8 mouse cellular contexts compared by ENCODE assay signal in the genomic region with DNA sequence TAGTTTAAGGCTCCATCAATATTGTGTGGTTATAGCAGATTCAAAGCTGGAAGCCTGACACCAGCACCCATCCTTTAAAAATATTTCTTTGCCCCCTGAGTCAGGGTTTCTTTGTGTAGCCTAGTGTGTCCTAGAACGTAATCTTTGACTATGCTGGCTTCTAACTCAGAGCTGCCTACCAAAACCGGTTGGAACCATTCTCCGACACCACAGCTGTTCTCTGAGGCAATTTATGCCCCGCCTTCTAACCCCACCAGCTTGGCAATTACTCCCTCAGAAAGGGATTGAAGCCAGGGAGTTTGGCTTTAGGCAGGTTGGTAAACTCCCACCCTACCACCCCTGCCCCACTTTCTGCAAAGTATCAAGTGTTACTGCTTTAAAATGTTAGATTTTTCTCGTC. TPM values are rescaled to one million over a fixed set of nuclear protein-coding genes. Genes with fewer than 3 reads are reported as not detected.
DNase-seq lines count a peak whose midpoint lies in the region; ATAC-seq lines count a peak whose summit lies in the region.

No protein-coding gene starts in this region.

- no peak for DNase-seq in heart, postnatal 14 days
- peak; percentile 78 for DNase-seq in NIH3T3 (ENCODE audit: low read depth)
- no peak for DNase-seq in liver, embryonic 11.5 days (ENCODE audit: low spot score)
- DNase-seq in thymus, postnatal 25 days, result no peak
- DNase-seq in urinary bladder, adult 18-20 months (ENCODE audit: low spot score in 2 of 2), result no peak
- DNase-seq in layer of hippocampus, postnatal 25 days (ENCODE audit: extremely low spot score in 1 of 2, low spot score in 1 of 2), result no peak

- no peak overlapping the region for H3K4me3 ChIP-seq in heart, embryonic 16.5 days (ENCODE audit: low read length)
- H3K4me3 ChIP-seq in forebrain, embryonic 13.5 days, result peak overlapping the region; percentile 75; the same call in 1 of the 2 replicates
- peak overlapping the region; percentile 23; the same call in 1 of the 2 replicates for H3K4me3 ChIP-seq in liver, embryonic 11.5 days (ENCODE audit: low read depth, low read length)

- peak overlapping the region; percentile 36; the same call in 1 of the 2 replicates for H3K4me2 ChIP-seq in heart, embryonic 16.5 days (ENCODE audit: low read depth, low read length)
- H3K4me2 ChIP-seq in forebrain, embryonic 13.5 days, result peak overlapping the region; percentile 41
- peak overlapping the region; percentile 91 for H3K4me2 ChIP-seq in liver, embryonic 11.5 days

- peaks cover 39% of the 10 kb centered on the region for H3K36me3 ChIP-seq in heart, embryonic 16.5 days (ENCODE audit: control insufficient read depth, insufficient read depth)
- peaks cover 44% of the 10 kb centered on the region for H3K36me3 ChIP-seq in forebrain, embryonic 13.5 days (ENCODE audit: poor library complexity, severe bottlenecking)
- peaks cover 33% of the 10 kb centered on the region for H3K36me3 ChIP-seq in liver, embryonic 11.5 days (ENCODE audit: control insufficient read depth, insufficient read depth, low read length)

- H3K27ac ChIP-seq in heart, embryonic 16.5 days (ENCODE audit: low read length), result no peak overlapping the region
- H3K27ac ChIP-seq in forebrain, embryonic 13.5 days, result no peak overlapping the region
- H3K27ac ChIP-seq in liver, embryonic 11.5 days (ENCODE audit: low read depth, low read length), result peak overlapping the region; percentile 26; the same call in 1 of the 2 replicates

- H3K27me3 ChIP-seq in heart, embryonic 16.5 days (ENCODE audit: control insufficient read depth, insufficient read depth, low read length), result no peaks in the 10 kb centered on the region
- H3K27me3 ChIP-seq in forebrain, embryonic 13.5 days, result no peaks in the 10 kb centered on the region
- H3K27me3 ChIP-seq in liver, embryonic 11.5 days (replicated peaks; ENCODE audit: control insufficient read depth, insufficient read depth, low read length), result no peaks in the 10 kb centered on the region

- H3K9me3 ChIP-seq in heart, embryonic 16.5 days (replicated peaks; ENCODE audit: control insufficient read depth, low read length), result no peaks in the 10 kb centered on the region
- H3K9me3 ChIP-seq in forebrain, embryonic 13.5 days (replicated peaks), result no peaks in the 10 kb centered on the region
- H3K9me3 ChIP-seq in liver, embryonic 11.5 days (ENCODE audit: control insufficient read depth, low read length), result no peaks in the 10 kb centered on the region

- intact Hi-C loops in heart, postnatal 14 days (cut with DNase I), result no loop called here

- peak overlapping the region; percentile 42 for H3K9ac ChIP-seq in heart, embryonic 16.5 days (ENCODE audit: low read length)
- H3K9ac ChIP-seq in forebrain, embryonic 13.5 days, result 0 out of 2 replicates have a peak overlapping the region, but pooled peaks have one; percentile 10
- peak overlapping the region; percentile 44 for H3K9ac ChIP-seq in liver, embryonic 11.5 days (ENCODE audit: low read depth, low read length)

- 58% methylated on average over 5 of the region's 5 CpGs for WGBS in heart, embryonic 16.5 days
- WGBS in forebrain, embryonic 13.5 days, result 43% methylated on average over 5 of the region's 5 CpGs
- WGBS in liver, embryonic 11.5 days, result 60% methylated on average over 5 of the region's 5 CpGs

- no peak for ATAC-seq in heart, embryonic 16.5 days (replicated peaks; ENCODE audit: extremely low read depth, insufficient read depth, low FRiP score)
- no peak for ATAC-seq in forebrain, embryonic 13.5 days
- no peak for ATAC-seq in liver, embryonic 11.5 days (replicated peaks; ENCODE audit: low FRiP score)

- peaks cover 23% of the 10 kb centered on the region for H3K4me1 ChIP-seq in heart, embryonic 16.5 days (ENCODE audit: control insufficient read depth, insufficient read depth, low read length)
- peaks cover 38% of the 10 kb centered on the region for H3K4me1 ChIP-seq in forebrain, embryonic 13.5 days
- peaks cover 16% of the 10 kb centered on the region for H3K4me1 ChIP-seq in liver, embryonic 11.5 days (replicated peaks; ENCODE audit: control insufficient read depth, insufficient read depth, low read length)

RNA-seq across cellular contexts. Expression of gene Txlna, which starts 0.9 kb away (rescaled TPM):
- polyA plus RNA-seq in heart, embryonic 16.5 days (2015; fragmentation: Nextera tagmentation; extraction: Ambion mirVana), result 47.0 and 48.9 TPM in 2 replicates
- 10 to 100 TPM; 28.0 to 28.6 TPM for total RNA-seq in heart, postnatal 14 days (2021)
- 75.9 and 79.8 TPM in 2 replicates for polyA plus RNA-seq in forebrain, embryonic 13.5 days (2015; fragmentation: Nextera tagmentation; extraction: Ambion mirVana)
- polyA plus RNA-seq in liver, embryonic 11.5 days (2014; fragmentation: Nextera tagmentation; extraction: Ambion mirVana), result 70.6 and 76.7 TPM in 2 replicates
- 10 to 100 TPM; 44.0 to 44.1 TPM for total RNA-seq in layer of hippocampus, postnatal 25 days (2021)

RNA-seq across cellular contexts. Expression of gene Ccdc28b, which starts 18.0 kb away (rescaled TPM):
- polyA plus RNA-seq in heart, embryonic 16.5 days (2015; fragmentation: Nextera tagmentation; extraction: Ambion mirVana), result 50.9 and 55.0 TPM in 2 replicates
- 10 to 100 TPM; 40.7 to 46.5 TPM for total RNA-seq in heart, postnatal 14 days (2021)
- polyA plus RNA-seq in forebrain, embryonic 13.5 days (2015; fragmentation: Nextera tagmentation; extraction: Ambion mirVana), result 97.7 and 104 TPM in 2 replicates
- polyA plus RNA-seq in liver, embryonic 11.5 days (2014; fragmentation: Nextera tagmentation; extraction: Ambion mirVana), result 27.2 and 33.1 TPM in 2 replicates
- total RNA-seq in layer of hippocampus, postnatal 25 days (2021), result 10 to 100 TPM; 71.6 to 84.5 TPM

RNA-seq across cellular contexts. Expression of gene Iqcc, which starts 22.9 kb away (rescaled TPM):
- polyA plus RNA-seq in heart, embryonic 16.5 days (2015; fragmentation: Nextera tagmentation; extraction: Ambion mirVana), result 22.7 and 22.9 TPM in 2 replicates
- 10 to 100 TPM; 16.3 to 17.6 TPM for total RNA-seq in heart, postnatal 14 days (2021)
- polyA plus RNA-seq in forebrain, embryonic 13.5 days (2015; fragmentation: Nextera tagmentation; extraction: Ambion mirVana), result 30.1 and 31.5 TPM in 2 replicates
- polyA plus RNA-seq in liver, embryonic 11.5 days (2014; fragmentation: Nextera tagmentation; extraction: Ambion mirVana), result 23.6 and 25.3 TPM in 2 replicates
- total RNA-seq in layer of hippocampus, postnatal 25 days (2021), result 10 to 100 TPM; 32.9 to 41.9 TPM

RNA-seq across cellular contexts. Expression of gene Dcdc2b, which starts 27.7 kb away (rescaled TPM):
- polyA plus RNA-seq in heart, embryonic 16.5 days (2015; fragmentation: Nextera tagmentation; extraction: Ambion mirVana), result 1.8 and 2.7 TPM in 2 replicates
- 1 to 10 TPM; 1.2 TPM for total RNA-seq in heart, postnatal 14 days (2021)
- 2.3 and 4.5 TPM in 2 replicates for polyA plus RNA-seq in forebrain, embryonic 13.5 days (2015; fragmentation: Nextera tagmentation; extraction: Ambion mirVana)
- 0.57 and 1.5 TPM in 2 replicates for polyA plus RNA-seq in liver, embryonic 11.5 days (2014; fragmentation: Nextera tagmentation; extraction: Ambion mirVana)
- total RNA-seq in layer of hippocampus, postnatal 25 days (2021), result 1 to 10 TPM; 3.6 to 6.8 TPM

RNA-seq across cellular contexts. Expression of gene Kpna6, which starts 30.8 kb away (rescaled TPM):
- polyA plus RNA-seq in heart, embryonic 16.5 days (2015; fragmentation: Nextera tagmentation; extraction: Ambion mirVana), result 16.1 and 18.0 TPM in 2 replicates
- 10 to 100 TPM; 69.9 to 72.4 TPM for total RNA-seq in heart, postnatal 14 days (2021)
- 14.4 and 15.8 TPM in 2 replicates for polyA plus RNA-seq in forebrain, embryonic 13.5 days (2015; fragmentation: Nextera tagmentation; extraction: Ambion mirVana)
- 11.7 and 12.6 TPM in 2 replicates for polyA plus RNA-seq in liver, embryonic 11.5 days (2014; fragmentation: Nextera tagmentation; extraction: Ambion mirVana)
- 10 to 100 TPM; 91.5 to 96.8 TPM for total RNA-seq in layer of hippocampus, postnatal 25 days (2021)

Comparison
In these comparisons a context has a peak if more than half of its experiments do, and no peak if none do; other contexts are left out.
1. H3K4me2 ChIP-seq: peak in every context shown above with its lines; median percentile 91 in liver, embryonic 11.5 days; 41 in forebrain, embryonic 13.5 days; 36 in heart, embryonic 16.5 days.